Mouse (Mus musculus) adrenal gland, adult 8-10 months (tissue): ENCODE data around the gene Klra7. TPM values are rescaled to one million over a fixed set of nuclear protein-coding genes. Genes with fewer than 3 reads are reported as not detected.
"Not testable (repeated sequence)": the region's sequence is repeated elsewhere in the genome, so short reads cannot be mapped to it uniquely, and the experiment has no call there.

Experiments used
- DNase-seq: peaks from one replicate; pipeline ENCODE4 v3.0.0; 2022
- total RNA-seq, 4 experiments: library from RNA; stranded (reverse); gene quantifications; 2 replicates each; pipeline ENCODE4 v1.2.4; 2022

Klra7 gene
- under 1 TPM in 1 of 4 experiments, not detected in 3; 0.32 TPM for total RNA-seq

GRCm38 (mm10) chr6:130233222-130233621 lies at the start of gene Klra7:
TSS of gene Klra7 (minus strand) at chr6:130233322.
- DNase-seq, result no peak

DNA sequence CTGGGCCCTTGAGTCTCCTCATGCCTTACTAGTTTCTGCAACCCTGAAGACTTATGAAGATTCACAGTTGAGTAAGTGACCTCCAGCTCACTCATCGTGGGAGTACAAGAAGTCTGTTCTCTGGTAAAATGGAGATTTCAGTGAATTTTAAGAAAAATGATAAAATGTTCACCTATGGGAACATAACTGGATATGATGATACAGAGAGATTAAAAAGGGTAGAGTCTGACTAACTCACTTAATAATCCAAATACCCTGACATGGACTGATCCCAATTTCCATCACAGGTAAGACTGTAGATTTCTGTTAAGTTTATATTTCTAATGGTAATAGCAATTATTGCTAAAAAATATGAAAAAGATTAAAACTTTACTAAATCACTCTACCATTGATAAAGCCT lies 48.7 kb upstream of the Klra7 start, which contains the start of gene Klra10:
Gene Klra10 (minus strand): TSS at position 101 of the 400 bp plus-strand sequence.
- not testable (repeated sequence) for DNase-seq

- DNase-seq, result no peak
Measured at GRCm38 (mm10) chr6:130255326-130255725, 22.2 kb upstream of the Klra7 start.

DNA sequence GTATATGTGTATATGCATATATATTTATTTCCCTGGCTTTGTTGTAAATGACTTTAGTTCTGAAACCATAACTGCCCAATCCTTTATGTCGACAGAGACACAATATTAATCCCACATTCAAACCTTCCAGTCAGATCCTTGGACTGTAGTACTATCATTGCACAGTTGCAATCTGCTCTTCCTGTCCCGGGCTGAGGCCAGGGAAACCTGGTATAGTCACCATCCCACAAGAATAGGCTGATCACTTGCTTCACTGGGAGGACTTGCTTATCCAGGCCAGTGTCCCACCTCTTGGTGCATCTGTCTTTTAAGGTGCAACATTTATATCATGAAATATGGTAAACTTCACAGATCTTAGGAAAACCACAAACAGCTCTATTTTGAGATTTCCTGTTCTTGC lies 4.4 kb upstream of the Klra7 start:
- no peak for DNase-seq

GRCm38 (mm10) chr6:130236635-130237034 lies 3.5 kb upstream of the Klra7 start:
- no peak for DNase-seq

DNA sequence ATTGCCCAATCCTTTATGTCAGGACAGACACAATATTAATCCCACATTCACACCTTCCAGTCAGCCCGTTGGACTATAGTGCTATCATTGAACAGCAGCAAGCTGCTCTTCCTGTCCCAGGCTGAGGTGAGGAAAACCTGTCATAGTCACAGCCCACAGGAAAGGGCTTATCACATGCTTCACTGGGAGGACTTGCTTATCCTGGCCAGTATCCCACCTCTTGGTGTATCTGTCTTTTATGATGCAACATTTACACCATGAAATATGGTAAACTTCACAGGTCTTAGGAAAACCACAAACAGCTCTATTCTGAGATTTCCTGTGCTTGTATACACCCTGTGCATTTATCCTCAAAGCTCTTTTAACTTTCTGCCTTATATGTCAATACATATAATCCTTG lies 35.7 kb downstream of the Klra7 start:
- not testable (repeated sequence) for DNase-seq

- not testable (repeated sequence) for DNase-seq
Measured at GRCm38 (mm10) chr6:130193012-130193411, 40.1 kb downstream of the Klra7 start, which contains the start of gene Klra9. TSS of gene Klra9 (minus strand) at chr6:130193112.

Other genes starting within 250 kb of the Klra7 start
- gene Klra6, start 206.4 kb downstream of the Klra7 start, total RNA-seq, result under 1 TPM in 1 of 4 experiments, not detected in 3; 0.27 TPM
- gene Klra4, start 166.1 kb downstream of the Klra7 start, total RNA-seq, result under 1 TPM in 1 of 4 experiments, not detected in 3; 0.46 TPM
- gene Klra8, start 103.4 kb downstream of the Klra7 start, total RNA-seq, result under 1 TPM in 3 of 4 experiments, not detected in 1; 0.29 to 0.49 (median 0.32) TPM
- under 1 TPM; 0.21 to 0.54 (median 0.30) TPM for gene Klra9, start 40.2 kb downstream of the Klra7 start, total RNA-seq
- under 1 TPM in 2 of 4 experiments, not detected in 2; 0.41 to 0.48 TPM for gene Klra10, start 48.6 kb upstream of the Klra7 start, total RNA-seq
- not detected for gene Klra3, start 104.3 kb upstream of the Klra7 start, total RNA-seq
- under 1 TPM in 1 of 4 experiments, not detected in 3; 0.41 TPM for gene Klra1, start 153.6 kb upstream of the Klra7 start, total RNA-seq